Mouse (Mus musculus) erythroblast, embryonic 14.5 days (primary cell): Measurements from ENCODE around the gene Kmt2e.

ENCODE experiments used
- GATA1 ChIP-seq: IDR thresholded peaks from 2 replicates; pipeline ENCODE4 v1.6.1; 2012; ENCODE audit warnings: low read length, inconsistent platforms, mixed read lengths
- TAL1 ChIP-seq: IDR thresholded peaks from 3 replicates; pipeline ENCODE4 v1.6.1; 2012; ENCODE audit warnings: low read length, inconsistent platforms, mixed read lengths

DNA sequence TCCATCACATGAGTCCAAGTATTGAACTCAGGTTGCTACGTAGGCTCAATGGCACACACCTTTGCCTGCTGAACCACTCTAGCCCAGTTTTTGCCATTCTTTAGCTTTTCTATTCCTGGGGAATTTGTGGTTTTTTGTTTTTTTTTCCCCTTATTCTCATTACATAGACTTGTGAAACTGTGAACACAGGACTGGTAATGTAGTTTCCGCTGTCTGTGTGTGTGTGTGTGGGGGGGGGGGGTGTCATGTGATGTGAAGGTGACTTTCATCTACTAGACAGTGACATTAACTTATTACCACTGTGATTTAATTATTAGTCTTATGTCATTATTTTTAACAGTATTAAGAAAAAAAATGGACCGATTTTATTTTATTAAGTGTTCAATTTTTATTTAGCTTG is 30.0 kb downstream of the Kmt2e start:
- no peak for TF ChIP-seq GATA1
- no peak for TF ChIP-seq TAL1
